Mouse (Mus musculus) forebrain, postnatal 0 days (tissue): Measurements from ENCODE around the gene Crat. TPM values are rescaled to one million over a fixed set of nuclear protein-coding genes. Genes with fewer than 3 reads are reported as not detected.
A peak's percentile ranks its signal among the peaks of the same experiment; 100 is the strongest.

Source experiments
- ATAC-seq: fragments of 200-750 bp; cut with Nextera tagmentation; 2 replicates; pipeline ENCODE4 v1.8.0; 2017; ENCODE audit warnings: mild to moderate bottlenecking, moderate library complexity
- DNase-seq: peaks from one replicate; pipeline ENCODE4 v3.0.0-alpha.2; 2015
- H3K27ac ChIP-seq: fragments of 300-500 bp; sonication (generic); 2 replicates; pipeline ENCODE4 v1.5.1; 2014; ENCODE audit warnings: low read depth, mild to moderate bottlenecking, antibody characterized with exemption, low read length, moderate library complexity, mixed read lengths
- H3K27me3 ChIP-seq: fragments of 300-500 bp; sonication (generic); 2 replicates; pipeline ENCODE4 v1.6.1; 2014; ENCODE audit warnings: mild to moderate bottlenecking, low read length, mixed read lengths; ENCODE audit not compliant: insufficient read depth
- H3K36me3 ChIP-seq: fragments of 300-500 bp; sonication (generic); 2 replicates; pipeline ENCODE4 v1.6.1; 2014; ENCODE audit warnings: mild to moderate bottlenecking, moderate library complexity; ENCODE audit not compliant: insufficient read depth
- H3K4me1 ChIP-seq: fragments of 300-500 bp; sonication (generic); 2 replicates; pipeline ENCODE4 v1.6.1; 2014; ENCODE audit warnings: antibody characterized with exemption; ENCODE audit not compliant: insufficient read depth
- H3K4me2 ChIP-seq: fragments of 300-500 bp; sonication (generic); 2 replicates; pipeline ENCODE4 v1.6.1; 2014; ENCODE audit warnings: low read depth, mild to moderate bottlenecking, moderate library complexity
- H3K4me3 ChIP-seq: fragments of 300-500 bp; sonication (generic); 2 replicates; pipeline ENCODE4 v1.5.1; 2014; ENCODE audit warnings: low read depth, low read length, mixed read lengths
- H3K9ac ChIP-seq: fragments of 300-500 bp; sonication (generic); 2 replicates; pipeline ENCODE4 v1.6.1; 2014; ENCODE audit warnings: mild to moderate bottlenecking
- H3K9me3 ChIP-seq: fragments of 300-500 bp; sonication (generic); 2 replicates; pipeline ENCODE4 v1.6.1; 2016; ENCODE audit warnings: low read length
- CTCF ChIP-seq: sonication (generic); IDR thresholded peaks from 2 replicates; pipeline ENCODE4 v1.5.1; 2016; ENCODE audit warnings: antibody characterized with exemption, control low read depth, low read depth
- WGBS: fragments of 180-500 bp; shearing (Covaris S2); extraction: QIAGEN DNeasy Blood & Tissue Kit; methylation state at CpG from one replicate; pipeline ENCODE4 v1.1.7; 2014; 5-methylcytosine and 5-hydroxymethylcytosine counted together
- polyA plus RNA-seq: library from polyadenylated mRNA; unstranded; fragments of >200 nt; fragmentation: Nextera tagmentation; extraction: Ambion mirVana; gene quantifications from 2 replicates; pipeline ENCODE4 v1.2.1, GENCODE M21; 2015
- total RNA-seq: library from RNA; depleted of rRNA; stranded (reverse); fragments of >200 nt; gene quantifications from 2 replicates; pipeline ENCODE4 v1.2.3, GENCODE M21; 2014

The Crat gene
- total and polyA plus RNA-seq, 2 experiments from 2014 or later, result 24.0 to 33.6 TPM

GRCm38 (mm10) chr2:30392114-30392576, 23.5 kb downstream of the Crat start, which contains the start of gene Dolpp1:
Gene Dolpp1 (plus strand): TSS chr2:30392254.
- ATAC-seq, result peak; percentile 99
- peaks cover 9% of the 10 kb centered on the region for H3K4me1 ChIP-seq
- peak; percentile 99 for DNase-seq
- peak within 1 kb of the TSS; percentile 98 for H3K4me2 ChIP-seq
- H3K9ac ChIP-seq, result peak within 1 kb of the TSS; percentile 74
- peak within 1 kb of the TSS; percentile 93 for H3K27ac ChIP-seq
- H3K4me3 ChIP-seq, result peak within 1 kb of the TSS; percentile 85
- peaks cover 22% of the 10 kb centered on the region for H3K36me3 ChIP-seq
- TF ChIP-seq CTCF, result peak; percentile 12; the same call in 1 of the 2 replicates
- no peaks in the 10 kb centered on the region for H3K27me3 ChIP-seq
- WGBS, result 2% methylated on average over 40 of the region's 40 CpGs
- no peaks in the 10 kb centered on the region for H3K9me3 ChIP-seq

GRCm38 (mm10) chr2:30389000-30389399, 26.6 kb downstream of the Crat start:
- peaks cover 9% of the 10 kb centered on the region; the same call in 1 of the 2 replicates for H3K36me3 ChIP-seq
- no peaks in the 10 kb centered on the region for H3K27me3 ChIP-seq
- no peak overlapping the region for H3K27ac ChIP-seq
- no peak overlapping the region for H3K4me3 ChIP-seq
- H3K9me3 ChIP-seq, result no peaks in the 10 kb centered on the region
- DNase-seq (no peak), ATAC-seq (no peak)
- H3K9ac ChIP-seq, result no peak overlapping the region
- WGBS, result 80% methylated on average over 2 of the region's 2 CpGs
- TF ChIP-seq CTCF, result 0 out of 2 replicates have a peak, but pooled peaks have one; percentile 8
- peaks cover 9% of the 10 kb centered on the region for H3K4me1 ChIP-seq
- H3K4me2 ChIP-seq, result no peak overlapping the region

DNA sequence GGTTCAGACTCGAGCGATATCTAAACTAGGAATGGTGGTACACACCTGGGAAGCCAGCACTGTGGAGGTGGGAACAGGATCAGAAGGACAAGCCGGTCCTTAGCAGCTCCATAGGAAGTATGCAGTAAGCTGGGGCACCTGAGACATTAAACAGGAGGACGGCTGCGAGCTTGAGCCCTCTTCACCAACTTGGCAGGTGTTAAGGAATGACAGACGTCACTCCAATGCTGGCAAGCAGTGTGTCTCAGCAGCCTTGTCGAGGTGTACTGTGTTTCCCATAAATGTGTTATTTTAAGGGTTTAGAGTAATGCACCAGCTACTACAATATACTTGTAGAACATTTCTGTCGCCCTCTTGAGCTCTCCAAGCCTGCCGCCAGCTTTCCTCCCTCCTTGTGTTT, 28.7 kb downstream of the Crat start:
- Histone ChIP-seq H3K4me1 (no peaks in the 10 kb centered on the region), H3K9me3 (no peaks in the 10 kb centered on the region), H3K4me3 (no peak overlapping the region), H3K9ac (no peak overlapping the region), H3K27me3 (no peaks in the 10 kb centered on the region), H3K36me3 (peaks cover 22% of the 10 kb centered on the region), H3K27ac (no peak overlapping the region), H3K4me2 (no peak overlapping the region)
- DNase-seq, result no peak
- TF ChIP-seq CTCF, result no peak
- 86% methylated on average over 9 of the region's 9 CpGs for WGBS
- ATAC-seq, result no peak

- H3K4me1 ChIP-seq, result no peaks in the 10 kb centered on the region
- no peak for TF ChIP-seq CTCF
- H3K36me3 ChIP-seq, result peaks cover 32% of the 10 kb centered on the region
- H3K27ac ChIP-seq, result no peak overlapping the region
- no peak overlapping the region for H3K9ac ChIP-seq
- H3K4me2 ChIP-seq, result no peak overlapping the region
- H3K27me3 ChIP-seq, result no peaks in the 10 kb centered on the region
- no peak overlapping the region for H3K4me3 ChIP-seq
- DNase-seq (no peak), ATAC-seq (no peak)
- no peaks in the 10 kb centered on the region for H3K9me3 ChIP-seq
- 89% methylated on average over 4 of the region's 4 CpGs for WGBS
These were observed 30.0 kb downstream of the Crat start for GRCm38 (mm10) chr2:30385591-30385990.

DNA sequence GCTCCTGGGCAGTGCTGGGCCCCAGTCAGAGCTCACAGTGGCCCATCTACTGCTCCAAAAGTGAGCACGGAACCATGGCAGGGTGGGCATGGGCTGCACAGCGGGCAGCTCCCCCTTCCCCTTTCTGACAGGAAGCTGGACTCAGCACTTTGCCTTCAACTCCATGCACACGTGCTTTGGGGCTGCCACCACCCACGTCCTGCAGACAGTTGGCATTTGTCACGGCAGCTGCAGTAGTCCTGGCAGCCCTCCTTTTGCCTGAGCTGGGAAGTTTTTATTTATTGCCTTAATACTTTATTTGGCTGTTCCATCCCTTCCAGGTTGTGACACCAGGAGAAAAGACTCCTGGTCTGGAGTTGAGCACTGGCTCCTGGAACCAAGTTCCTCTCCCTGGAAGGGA, 30.8 kb downstream of the Crat start:
- no peak overlapping the region for H3K9ac ChIP-seq
- H3K4me3 ChIP-seq, result no peak overlapping the region
- TF ChIP-seq CTCF, result no peak
- H3K27me3 ChIP-seq, result no peaks in the 10 kb centered on the region
- no peak overlapping the region for H3K27ac ChIP-seq
- peaks cover 37% of the 10 kb centered on the region for H3K36me3 ChIP-seq
- no peaks in the 10 kb centered on the region for H3K9me3 ChIP-seq
- no peak overlapping the region for H3K4me2 ChIP-seq
- ATAC-seq (no peak), DNase-seq (no peak)
- 82% methylated on average over 5 of the region's 5 CpGs for WGBS
- H3K4me1 ChIP-seq, result no peaks in the 10 kb centered on the region

DNA sequence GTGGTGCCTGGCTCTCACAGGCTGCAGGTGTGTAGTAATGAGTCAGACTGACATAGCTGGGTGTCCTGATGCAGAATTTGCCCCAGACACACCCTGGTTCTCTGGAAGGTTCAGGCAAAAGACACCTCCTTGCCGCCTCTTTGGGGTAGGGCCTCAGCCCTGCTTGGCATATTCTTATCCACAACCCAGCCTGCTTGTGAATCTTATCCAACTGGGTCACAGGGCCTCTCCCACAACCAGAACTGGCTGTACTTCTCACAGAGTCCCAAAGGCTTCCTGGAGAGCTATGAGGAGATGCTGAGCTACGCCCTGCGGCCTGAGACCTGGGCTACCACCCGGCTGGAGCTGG, 34.3 kb downstream of the Crat start:
- H3K4me2 ChIP-seq, result no peak overlapping the region
- H3K4me3 ChIP-seq, result no peak overlapping the region
- 95% methylated on average over 4 of the region's 4 CpGs for WGBS
- ATAC-seq, result no peak
- no peak for DNase-seq
- H3K9ac ChIP-seq, result no peak overlapping the region
- TF ChIP-seq CTCF, result no peak
- H3K4me1 ChIP-seq, result no peaks in the 10 kb centered on the region
- H3K27me3 ChIP-seq, result no peaks in the 10 kb centered on the region
- no peaks in the 10 kb centered on the region for H3K9me3 ChIP-seq
- no peak overlapping the region for H3K27ac ChIP-seq
- peaks cover 64% of the 10 kb centered on the region for H3K36me3 ChIP-seq

DNA sequence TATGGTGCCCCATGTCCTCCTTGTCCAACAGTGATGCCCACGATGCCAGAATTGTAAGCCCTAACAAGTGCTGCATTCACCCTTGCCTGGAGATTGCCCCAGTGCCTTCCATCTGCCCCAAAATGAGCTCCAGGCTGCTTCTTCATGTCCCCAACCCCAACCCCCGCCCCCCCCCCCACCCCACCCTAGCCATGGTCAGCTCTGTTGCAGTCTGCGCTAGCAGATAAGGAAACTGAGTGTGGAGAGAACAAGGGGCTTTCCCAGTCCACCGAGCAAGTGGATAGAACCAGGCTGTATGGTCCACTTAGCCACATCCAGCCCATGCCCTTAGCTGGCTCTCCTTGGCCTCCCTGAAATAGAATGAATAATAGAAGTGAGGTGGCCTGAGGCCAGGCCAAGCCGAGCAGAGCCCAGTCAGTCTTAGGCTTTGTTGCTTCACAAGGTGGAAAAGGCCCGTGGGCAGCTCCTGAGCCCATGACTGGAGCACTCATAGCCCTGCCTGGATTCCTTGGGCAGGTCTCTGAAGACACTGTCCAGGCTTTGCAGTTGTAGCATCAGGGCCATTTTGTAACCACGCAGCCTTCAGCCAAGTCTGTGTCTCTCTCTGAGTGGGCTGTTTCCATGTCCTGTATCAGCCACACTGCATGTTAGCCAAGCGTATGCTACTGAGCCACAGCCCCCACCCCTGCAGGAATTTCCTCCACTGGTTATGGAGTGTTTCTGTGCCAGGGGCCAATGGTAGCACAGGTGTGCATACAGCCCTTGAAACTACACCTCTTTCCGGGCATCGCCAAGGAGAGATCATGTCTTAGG, 34.8 kb downstream of the Crat start:
- H3K36me3 ChIP-seq, result peaks cover 70% of the 10 kb centered on the region
- 91% methylated on average over 10 of the region's 10 CpGs for WGBS
- no peak overlapping the region for H3K9ac ChIP-seq
- no peak for TF ChIP-seq CTCF
- no peak overlapping the region for H3K27ac ChIP-seq
- H3K4me2 ChIP-seq, result no peak overlapping the region
- DNase-seq (no peak), ATAC-seq (no peak)
- H3K4me1 ChIP-seq, result no peaks in the 10 kb centered on the region
- H3K9me3 ChIP-seq, result no peaks in the 10 kb centered on the region
- no peak overlapping the region for H3K4me3 ChIP-seq
- H3K27me3 ChIP-seq, result no peaks in the 10 kb centered on the region
